Mouse (Mus musculus): ENCODE results near the gene Ccdc84.

GRCm38 (mm10) chr9:44440961-44441360, 22.6 kb upstream of the Ccdc84 start, which contains the start of gene Foxr1:
- TF ChIP-seq MYOG (IDR thresholded peaks at IDR 0.05; ENCODE audit: control insufficient read depth in 1 of 3, insufficient read depth in 1 of 3, insufficient read length in 2 of 3, low read depth in 2 of 3) (no peak), POLR2A (IDR thresholded peaks at IDR 0.05; ENCODE audit: insufficient read length, low read depth) (no peak), MAX (IDR thresholded peaks at IDR 0.05; ENCODE audit: low read depth) (no peak), SRF (IDR thresholded peaks at IDR 0.05; ENCODE audit: control insufficient read depth, insufficient read length, low read depth) (no peak)
